Mouse (Mus musculus) midbrain, embryonic 15.5 days (tissue): Measurements from ENCODE around the gene Hhat. TPM values are rescaled to one million over a fixed set of nuclear protein-coding genes. Genes with fewer than 3 reads are reported as not detected.

Experiments used
- ATAC-seq: fragments of 200-750 bp; cut with Nextera tagmentation; replicated peaks from 2 replicates; pipeline ENCODE4 v1.8.0; 2017; ENCODE audit warnings: moderate TSS enrichment
- H3K27ac ChIP-seq: fragments of 300-500 bp; sonication (generic); 2 replicates; pipeline ENCODE4 v1.5.1; 2015; ENCODE audit warnings: mild to moderate bottlenecking, inconsistent platforms
- H3K27me3 ChIP-seq: fragments of 300-500 bp; sonication (generic); replicated peaks from 2 replicates; pipeline ENCODE4 v1.6.1; 2015; ENCODE audit warnings: inconsistent platforms
- H3K36me3 ChIP-seq: fragments of 300-500 bp; sonication (generic); replicated peaks from 2 replicates; pipeline ENCODE4 v1.6.1; 2015; ENCODE audit warnings: inconsistent platforms
- H3K4me1 ChIP-seq: fragments of 300-500 bp; sonication (generic); 2 replicates; pipeline ENCODE4 v1.6.1; 2015; ENCODE audit warnings: inconsistent platforms
- H3K4me2 ChIP-seq: fragments of 300-500 bp; sonication (generic); 2 replicates; pipeline ENCODE4 v1.6.1; 2015; ENCODE audit warnings: inconsistent platforms, mild to moderate bottlenecking, moderate library complexity
- H3K4me3 ChIP-seq: fragments of 300-500 bp; sonication (generic); 2 replicates; pipeline ENCODE4 v1.5.1; 2015; ENCODE audit warnings: mild to moderate bottlenecking, inconsistent platforms
- H3K9ac ChIP-seq: fragments of 300-500 bp; sonication (generic); 2 replicates; pipeline ENCODE4 v1.6.1; 2015; ENCODE audit warnings: mild to moderate bottlenecking, inconsistent platforms
- H3K9me3 ChIP-seq: fragments of 300-500 bp; sonication (generic); 2 replicates; pipeline ENCODE4 v1.6.1; 2016; ENCODE audit warnings: inconsistent platforms
- WGBS: fragments of 180-500 bp; shearing (Covaris S2); methylation state at CpG from one replicate; pipeline ENCODE4 v1.1.7; 2015; ENCODE audit warnings: mixed read lengths; 5-methylcytosine and 5-hydroxymethylcytosine counted together
- polyA plus RNA-seq: library from polyadenylated mRNA; unstranded; fragments of >200 nt; fragmentation: Nextera tagmentation; extraction: Ambion mirVana; gene quantifications from 2 replicates; pipeline ENCODE4 v1.2.1, GENCODE M21; 2015

The Hhat gene
- polyA plus RNA-seq, 1 experiment from 2014 or later, result 3.9 TPM

DNA sequence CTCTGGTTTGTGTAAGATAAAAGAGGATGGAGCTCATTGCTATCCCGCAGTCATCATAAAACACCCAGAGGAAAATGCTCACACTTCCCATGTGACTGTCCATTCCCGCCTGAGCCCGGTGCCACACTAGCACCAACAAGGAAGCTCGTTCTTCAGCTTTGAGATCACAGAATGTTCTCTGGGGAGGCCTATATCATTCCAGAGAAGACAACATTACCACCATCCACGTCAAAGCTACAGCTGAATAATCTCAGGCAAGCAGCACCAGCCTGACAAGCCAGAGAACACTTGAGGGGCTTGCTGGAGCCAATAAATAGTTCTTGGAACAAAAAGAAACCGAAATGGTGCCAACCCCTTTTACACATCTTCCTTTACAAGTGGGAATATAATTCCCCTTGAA is 113.6 kb downstream of the Hhat start:
- no peak for ATAC-seq
- no peaks in the 10 kb centered on the region for H3K9me3 ChIP-seq
- no peaks in the 10 kb centered on the region for H3K4me1 ChIP-seq
- no peak overlapping the region for H3K4me2 ChIP-seq
- no peaks in the 10 kb centered on the region for H3K36me3 ChIP-seq
- H3K27ac ChIP-seq, result no peak overlapping the region
- no peak overlapping the region for H3K9ac ChIP-seq
- no peaks in the 10 kb centered on the region for H3K27me3 ChIP-seq
- 79% methylated on average over 6 of the region's 6 CpGs for WGBS
- H3K4me3 ChIP-seq, result no peak overlapping the region

DNA sequence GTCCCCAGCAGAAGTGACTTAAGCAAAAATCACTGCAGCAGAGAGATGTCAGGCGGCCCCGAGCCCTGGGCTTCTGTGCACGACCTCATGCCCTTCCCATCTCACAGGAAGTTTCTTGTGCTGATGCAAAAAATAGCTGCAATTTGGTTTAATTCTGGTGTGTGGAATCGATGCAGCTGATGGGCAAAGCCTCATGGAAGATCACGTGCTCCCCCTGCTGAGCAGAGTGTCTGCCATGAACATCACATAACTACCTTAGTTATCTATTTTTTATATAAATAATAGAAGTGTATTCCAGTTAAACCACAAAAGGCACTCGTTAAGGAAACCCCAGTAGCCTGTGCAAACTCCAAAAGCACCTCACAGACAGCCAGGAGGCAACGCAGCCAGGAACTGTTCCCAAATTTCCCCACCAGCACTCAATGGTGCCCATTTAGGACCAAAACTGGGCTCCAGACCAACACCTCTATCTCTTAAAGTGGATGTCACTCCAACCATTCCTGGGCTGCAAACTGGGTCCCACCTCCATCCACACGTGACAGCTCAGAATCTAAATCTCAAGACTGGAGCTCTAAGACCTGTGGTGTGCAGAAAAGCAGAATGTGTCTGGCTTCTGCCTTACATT is 118.9 kb downstream of the Hhat start:
- ATAC-seq, result no peak
- H3K4me2 ChIP-seq, result no peak overlapping the region
- H3K4me3 ChIP-seq, result no peak overlapping the region
- H3K4me1 ChIP-seq, result peaks cover 6% of the 10 kb centered on the region; the same call in 1 of the 2 replicates
- H3K9ac ChIP-seq, result no peak overlapping the region
- H3K36me3 ChIP-seq, result no peaks in the 10 kb centered on the region
- no peaks in the 10 kb centered on the region for H3K27me3 ChIP-seq
- 74% methylated on average over 8 of the region's 8 CpGs for WGBS
- no peaks in the 10 kb centered on the region for H3K9me3 ChIP-seq
- no peak overlapping the region for H3K27ac ChIP-seq

GRCm38 (mm10) chr1:192650586-192650985 is 120.4 kb downstream of the Hhat start:
- H3K9me3 ChIP-seq, result no peaks in the 10 kb centered on the region
- H3K9ac ChIP-seq, result no peak overlapping the region
- no peak overlapping the region for H3K4me2 ChIP-seq
- no peak for ATAC-seq
- no peak overlapping the region for H3K27ac ChIP-seq
- H3K36me3 ChIP-seq, result no peaks in the 10 kb centered on the region
- H3K27me3 ChIP-seq, result no peaks in the 10 kb centered on the region
- 83% methylated on average over 7 of the region's 7 CpGs for WGBS
- H3K4me1 ChIP-seq, result peaks cover 6% of the 10 kb centered on the region; the same call in 1 of the 2 replicates
- no peak overlapping the region for H3K4me3 ChIP-seq

DNA sequence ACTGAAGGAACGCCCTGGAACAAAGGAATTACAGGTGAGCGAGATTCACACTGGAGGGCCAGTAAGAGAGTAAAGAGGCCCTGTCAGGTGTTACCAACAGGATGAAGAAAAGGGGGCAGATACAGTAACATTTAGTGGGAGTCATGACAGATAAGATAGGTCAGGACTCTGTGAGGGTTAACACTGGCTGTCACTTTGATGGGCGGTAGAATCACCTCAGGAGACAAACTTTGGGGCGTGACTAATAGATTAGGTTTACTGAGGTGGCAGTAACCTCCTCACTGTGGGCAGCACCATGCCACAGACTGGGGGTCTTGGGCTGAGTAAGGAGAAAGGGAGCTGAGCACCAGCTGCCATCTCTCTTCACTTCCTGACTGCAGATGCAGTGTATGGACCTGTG is 121.0 kb downstream of the Hhat start:
- H3K27ac ChIP-seq, result no peak overlapping the region
- H3K36me3 ChIP-seq, result no peaks in the 10 kb centered on the region
- H3K27me3 ChIP-seq, result no peaks in the 10 kb centered on the region
- H3K9ac ChIP-seq, result no peak overlapping the region
- no peaks in the 10 kb centered on the region for H3K9me3 ChIP-seq
- 90% methylated on average over 4 of the region's 4 CpGs for WGBS
- no peak for ATAC-seq
- no peak overlapping the region for H3K4me3 ChIP-seq
- peaks cover 6% of the 10 kb centered on the region; the same call in 1 of the 2 replicates for H3K4me1 ChIP-seq
- H3K4me2 ChIP-seq, result no peak overlapping the region

GRCm38 (mm10) chr1:192649233-192649632 is 121.8 kb downstream of the Hhat start:
- no peak overlapping the region for H3K27ac ChIP-seq
- H3K27me3 ChIP-seq, result no peaks in the 10 kb centered on the region
- no peak overlapping the region for H3K4me3 ChIP-seq
- no peak overlapping the region for H3K4me2 ChIP-seq
- ATAC-seq, result no peak
- no peak overlapping the region for H3K9ac ChIP-seq
- peaks cover 6% of the 10 kb centered on the region; the same call in 1 of the 2 replicates for H3K4me1 ChIP-seq
- no peaks in the 10 kb centered on the region for H3K9me3 ChIP-seq
- WGBS, result 77% methylated on average over 3 of the region's 3 CpGs
- H3K36me3 ChIP-seq, result no peaks in the 10 kb centered on the region

DNA sequence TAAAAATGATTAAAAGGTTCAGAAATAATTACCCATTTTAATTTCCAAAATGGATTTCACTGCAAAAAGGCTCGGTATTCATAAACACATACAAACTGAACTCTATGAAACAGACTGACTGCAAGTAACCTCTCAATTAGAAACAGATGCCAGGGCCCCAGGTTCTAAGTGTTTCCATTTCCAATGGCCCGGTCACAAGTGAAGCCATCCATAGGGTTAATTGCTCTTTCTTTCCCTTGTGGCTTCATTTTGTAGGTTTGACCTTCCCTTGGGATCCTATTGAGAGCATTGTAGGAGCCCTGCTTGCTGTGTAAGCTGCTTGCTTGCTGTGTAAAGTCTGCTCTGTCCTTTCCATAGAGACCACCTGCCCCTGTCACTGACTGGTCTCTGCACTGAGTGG is 123.7 kb downstream of the Hhat start:
- H3K9ac ChIP-seq, result no peak overlapping the region
- no peak overlapping the region for H3K4me2 ChIP-seq
- H3K27me3 ChIP-seq, result no peaks in the 10 kb centered on the region
- H3K4me1 ChIP-seq, result peaks cover 6% of the 10 kb centered on the region; the same call in 1 of the 2 replicates
- no peaks in the 10 kb centered on the region for H3K36me3 ChIP-seq
- ATAC-seq, result no peak
- no peak overlapping the region for H3K4me3 ChIP-seq
- H3K9me3 ChIP-seq, result no peaks in the 10 kb centered on the region
- WGBS, result 67% methylated on average over 2 of the region's 2 CpGs
- H3K27ac ChIP-seq, result no peak overlapping the region

GRCm38 (mm10) chr1:192642126-192642525 is 128.9 kb downstream of the Hhat start:
- Histone ChIP-seq H3K36me3 (no peaks in the 10 kb centered on the region), H3K9ac (no peak overlapping the region)

GRCm38 (mm10) chr1:192639175-192639574 is 131.8 kb downstream of the Hhat start:
- H3K36me3 ChIP-seq, result no peaks in the 10 kb centered on the region
- ATAC-seq, result no peak
- H3K27me3 ChIP-seq, result no peaks in the 10 kb centered on the region
- no peak overlapping the region for H3K4me3 ChIP-seq
- H3K4me1 ChIP-seq, result no peaks in the 10 kb centered on the region
- H3K27ac ChIP-seq, result no peak overlapping the region
- WGBS, result 72% methylated on average over 3 of the region's 3 CpGs
- H3K9ac ChIP-seq, result no peak overlapping the region
- H3K4me2 ChIP-seq, result no peak overlapping the region
- no peaks in the 10 kb centered on the region for H3K9me3 ChIP-seq

More at GRCm38 (mm10) chr1:192642126-192642525, 128.9 kb downstream of the Hhat start:
- WGBS, result 84% methylated on average over 2 of the region's 2 CpGs
- no peak overlapping the region for H3K4me3 ChIP-seq
- no peaks in the 10 kb centered on the region for H3K4me1 ChIP-seq
- no peak for ATAC-seq
- no peaks in the 10 kb centered on the region for H3K9me3 ChIP-seq
- no peaks in the 10 kb centered on the region for H3K27me3 ChIP-seq
- no peak overlapping the region for H3K27ac ChIP-seq
- H3K4me2 ChIP-seq, result no peak overlapping the region

DNA sequence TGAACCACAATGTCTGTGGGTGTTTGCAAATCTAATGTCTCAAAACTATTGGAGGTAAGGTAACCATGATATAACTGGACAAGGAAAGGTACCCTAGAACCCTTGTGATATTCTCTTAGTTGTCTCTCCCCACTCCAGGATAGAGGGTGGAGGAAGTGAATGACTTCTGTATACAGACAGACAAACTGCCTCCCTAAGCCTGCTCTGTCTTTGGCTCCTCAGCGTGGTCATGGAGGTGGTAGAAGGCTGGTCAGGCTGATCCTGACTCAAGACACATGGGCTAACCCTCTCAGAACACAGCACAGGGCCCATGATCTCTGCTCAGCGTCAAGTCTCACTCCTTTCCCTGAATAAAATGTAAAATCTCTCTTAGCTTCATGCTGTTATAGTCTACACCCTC is 149.2 kb downstream of the Hhat start:
- Histone ChIP-seq H3K27me3 (no peaks in the 10 kb centered on the region), H3K27ac (no peak overlapping the region), H3K9ac (no peak overlapping the region), H3K4me1 (no peaks in the 10 kb centered on the region), H3K4me3 (no peak overlapping the region), H3K4me2 (no peak overlapping the region), H3K36me3 (no peaks in the 10 kb centered on the region), H3K9me3 (no peaks in the 10 kb centered on the region)
- WGBS, result 82% methylated on average over 2 of the region's 2 CpGs
- no peak for ATAC-seq

DNA sequence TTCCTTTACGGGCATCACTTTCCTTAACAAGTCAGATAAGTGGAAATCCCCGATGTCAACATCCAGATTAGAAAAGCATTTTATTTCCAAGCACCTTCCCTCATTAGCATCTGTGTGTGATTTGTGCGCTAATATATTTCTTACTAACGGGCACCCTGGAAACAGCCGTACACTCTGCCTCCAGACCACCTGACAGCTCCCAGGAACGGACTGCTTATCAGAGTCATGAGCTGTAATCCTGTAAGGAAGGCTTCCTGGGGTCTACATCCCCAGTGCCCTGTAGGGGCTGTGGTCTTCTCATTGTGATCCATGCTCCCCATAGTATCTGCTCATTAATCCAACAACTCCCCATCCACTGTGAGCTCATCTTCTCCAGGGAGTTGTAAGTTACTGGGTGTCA is 157.8 kb downstream of the Hhat start:
- Histone ChIP-seq H3K4me2 (no peak overlapping the region), H3K4me1 (no peaks in the 10 kb centered on the region; the same call in 1 of the 2 replicates), H3K9ac (no peak overlapping the region), H3K27ac (no peak overlapping the region), H3K27me3 (no peaks in the 10 kb centered on the region), H3K4me3 (no peak overlapping the region), H3K9me3 (no peaks in the 10 kb centered on the region), H3K36me3 (no peaks in the 10 kb centered on the region)
- no peak for ATAC-seq
- 35% methylated on average over 6 of the region's 6 CpGs for WGBS

DNA sequence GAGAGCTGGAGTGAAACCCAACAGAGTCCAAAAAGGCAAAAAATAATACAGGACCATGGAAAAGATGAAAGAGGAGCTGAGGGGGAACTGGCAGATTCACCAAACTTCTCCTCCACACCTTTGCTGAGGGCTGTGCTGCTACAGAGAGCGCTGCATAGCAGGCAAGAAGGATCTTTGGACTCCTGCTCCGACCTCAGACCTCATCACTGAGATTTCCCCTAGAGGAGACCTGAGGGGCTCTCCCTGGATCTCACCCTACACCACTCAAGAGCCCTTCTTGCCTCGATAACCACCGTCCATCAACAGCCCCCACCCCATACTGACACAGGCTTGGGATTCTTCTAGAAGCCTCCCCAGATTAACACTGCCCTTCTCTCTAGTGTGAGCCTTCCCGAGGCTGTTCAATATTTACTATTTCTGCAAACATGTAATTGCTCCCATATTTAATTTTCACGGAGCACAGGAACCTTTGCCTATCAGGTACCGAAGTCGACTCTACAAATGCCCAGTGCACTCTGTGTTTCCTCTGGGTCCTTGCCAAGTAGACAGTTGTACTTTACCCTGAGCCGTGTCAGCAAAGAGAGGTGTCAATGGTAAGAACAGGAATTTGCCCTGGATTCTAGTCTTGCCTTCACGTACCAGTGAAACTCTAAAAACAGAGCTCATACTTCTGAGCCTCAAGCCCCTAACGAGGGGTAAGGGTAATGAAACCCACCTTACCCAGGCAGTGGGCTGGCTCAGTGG is 158.9 kb downstream of the Hhat start:
- no peak for ATAC-seq
- no peaks in the 10 kb centered on the region for H3K27me3 ChIP-seq
- H3K36me3 ChIP-seq, result no peaks in the 10 kb centered on the region
- H3K4me1 ChIP-seq, result no peaks in the 10 kb centered on the region; the same call in 1 of the 2 replicates
- no peak overlapping the region for H3K4me2 ChIP-seq
- H3K9me3 ChIP-seq, result no peaks in the 10 kb centered on the region
- no peak overlapping the region for H3K4me3 ChIP-seq
- 88% methylated on average over 11 of the region's 11 CpGs for WGBS
- no peak overlapping the region for H3K9ac ChIP-seq
- no peak overlapping the region for H3K27ac ChIP-seq

DNA sequence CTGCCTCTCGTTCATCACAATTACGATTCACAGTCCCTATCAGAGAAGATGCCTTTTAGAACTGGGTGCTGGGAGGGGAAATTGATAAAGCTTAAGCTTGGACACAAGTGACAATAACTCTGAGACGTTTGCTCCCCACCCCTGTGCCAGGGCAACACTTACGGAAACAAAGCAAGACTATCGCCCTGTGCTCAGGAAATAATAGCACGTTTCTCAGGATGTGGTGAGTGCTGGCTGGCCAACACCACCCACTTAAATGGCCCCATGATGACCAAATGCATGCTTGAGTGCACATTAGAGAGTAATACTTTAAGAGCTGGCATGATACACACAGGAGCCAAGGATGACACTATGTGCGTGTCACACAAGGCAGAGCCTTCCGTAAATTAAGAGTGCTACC is 164.1 kb downstream of the Hhat start:
- 88% methylated on average over 8 of the region's 8 CpGs for WGBS
- H3K4me1 ChIP-seq, result peaks cover 5% of the 10 kb centered on the region; the same call in 1 of the 2 replicates
- no peak overlapping the region for H3K4me2 ChIP-seq
- no peak overlapping the region for H3K27ac ChIP-seq
- no peaks in the 10 kb centered on the region for H3K36me3 ChIP-seq
- no peaks in the 10 kb centered on the region for H3K27me3 ChIP-seq
- no peak overlapping the region for H3K4me3 ChIP-seq
- no peaks in the 10 kb centered on the region for H3K9me3 ChIP-seq
- no peak for ATAC-seq
- no peak overlapping the region for H3K9ac ChIP-seq

GRCm38 (mm10) chr1:192604413-192604812 is 166.6 kb downstream of the Hhat start:
- Histone ChIP-seq H3K27me3 (no peaks in the 10 kb centered on the region), H3K4me1 (peaks cover 5% of the 10 kb centered on the region; the same call in 1 of the 2 replicates), H3K9me3 (no peaks in the 10 kb centered on the region), H3K4me3 (no peak overlapping the region), H3K9ac (no peak overlapping the region), H3K4me2 (no peak overlapping the region), H3K36me3 (no peaks in the 10 kb centered on the region), H3K27ac (no peak overlapping the region)
- WGBS, result 46% methylated on average over 5 of the region's 5 CpGs
- ATAC-seq, result 0 out of 2 replicates have a peak, but pooled peaks have one; percentile 62
